Mouse (Mus musculus) small intestine, adult 2 months (tissue): ENCODE measurements around the gene 1810046K07Rik.

Experiments used
- CTCF ChIP-seq: fragments of 200-500 bp; IDR thresholded peaks from 2 replicates; pipeline ENCODE4 v1.5.1; 2012; ENCODE audit warnings: low read depth, mild to moderate bottlenecking, control low read depth, inconsistent platforms, low read length, moderate library complexity, mixed read lengths; ENCODE audit not compliant: insufficient replicate concordance, insufficient read length; ENCODE audit errors: extremely low read depth
- POLR2A ChIP-seq: fragments of 200-500 bp; IDR thresholded peaks from 2 replicates; pipeline ENCODE4 v1.6.1; 2012; ENCODE audit warnings: low read depth, mild to moderate bottlenecking, control low read depth, inconsistent platforms, low read length, moderate library complexity

DNA sequence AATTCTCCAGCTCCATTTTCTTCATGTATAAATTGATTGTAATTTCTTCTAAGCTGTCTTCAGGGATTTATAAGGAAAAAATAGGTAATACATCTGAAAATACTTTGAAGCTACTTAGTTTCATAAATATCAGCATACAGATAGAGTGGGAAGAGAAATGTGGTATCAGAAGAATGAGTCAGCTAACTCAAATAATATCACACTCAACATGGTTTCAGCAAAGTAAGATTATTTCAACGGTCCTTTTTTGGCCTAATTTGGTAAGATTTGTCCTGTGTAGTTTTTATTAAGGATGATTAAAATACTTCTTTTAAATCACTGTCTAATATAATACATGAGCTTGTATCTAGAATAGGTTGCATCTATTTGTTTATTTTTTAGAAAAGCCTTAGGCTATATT lies 8.6 kb downstream of the 1810046K07Rik start:
- TF ChIP-seq POLR2A (no peak), CTCF (no peak)
